Mouse (Mus musculus): ENCODE results near the gene Ints12. TPM values are rescaled to one million over a fixed set of nuclear protein-coding genes. Genes with fewer than 3 reads are reported as not detected.
A peak's percentile ranks its signal among the peaks of the same experiment; 100 is the strongest.

Ints12 gene
- polyA plus RNA-seq, 1 experiment: 8.0 TPM

DNA sequence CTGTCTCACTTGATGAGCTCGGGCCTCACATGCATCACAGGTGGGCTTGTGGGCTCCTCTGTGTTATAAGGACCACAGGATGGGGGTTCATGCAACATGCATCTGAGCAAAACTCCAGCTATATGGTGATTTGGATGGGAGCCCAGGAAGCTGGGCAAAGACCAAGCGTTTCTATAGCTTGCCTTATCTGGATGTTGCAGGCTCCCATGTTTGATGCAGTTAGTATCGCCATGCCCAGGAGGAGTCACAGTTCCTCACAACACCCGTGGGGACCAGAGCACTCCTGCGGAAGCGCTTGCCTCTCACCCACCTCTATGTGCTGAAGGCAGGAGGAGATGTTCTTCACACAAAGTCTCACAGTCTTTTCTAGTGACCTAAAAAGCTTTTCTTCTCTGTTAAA, 50.2 kb downstream of the Ints12 start:
- no peak for DNase-seq (ENCODE audit: extremely low spot score in 1 of 2, low spot score in 1 of 2)

DNA sequence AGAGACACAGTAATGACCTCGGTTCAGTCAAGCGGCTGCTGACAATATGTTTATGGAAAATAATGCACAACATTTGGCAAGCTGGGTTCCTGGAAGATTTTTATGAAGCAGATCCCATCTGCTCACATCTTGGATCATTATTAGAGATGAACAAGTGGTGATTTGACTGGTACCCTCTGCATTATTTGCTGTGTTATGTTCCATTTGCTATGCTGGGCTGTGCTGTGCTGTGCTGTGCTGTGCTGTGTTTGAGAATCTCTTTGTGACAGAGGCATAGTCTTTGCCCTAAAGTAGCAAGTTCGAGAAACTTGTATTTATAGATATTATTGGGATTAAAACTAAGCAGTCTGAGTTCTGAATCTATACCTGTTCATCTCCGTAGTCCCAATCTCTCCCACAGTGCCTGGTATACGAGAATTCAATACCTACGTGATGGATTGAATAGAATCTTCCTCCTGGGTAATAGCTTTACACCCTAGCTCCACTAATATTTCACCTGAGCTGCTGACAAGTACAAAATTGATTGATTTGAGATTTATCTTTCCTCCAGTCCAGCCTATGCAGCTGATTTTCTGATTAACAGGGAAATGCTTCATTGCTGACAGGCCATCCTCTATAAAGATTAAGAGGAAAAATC, 53.0 kb downstream of the Ints12 start:
- DNase-seq (ENCODE audit: extremely low spot score in 1 of 2, low spot score in 1 of 2): no peak

DNA sequence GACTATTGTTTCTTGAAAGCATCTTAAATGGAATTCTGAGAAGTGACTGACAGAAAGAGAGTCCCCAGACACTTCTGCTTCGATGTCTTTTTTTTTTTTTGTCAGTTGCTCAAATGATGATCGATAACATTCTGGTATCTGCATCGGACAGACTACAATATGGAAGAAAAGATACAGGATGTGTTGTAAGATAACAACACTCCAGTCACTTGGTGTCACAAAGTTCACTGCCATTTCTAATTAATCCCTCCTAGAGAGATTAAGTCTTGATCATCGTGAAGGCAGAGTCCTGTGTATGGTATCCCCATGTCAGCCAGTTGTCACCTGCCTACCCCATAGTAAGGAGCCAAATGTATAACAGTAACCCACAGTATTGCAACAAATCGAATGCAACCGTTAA, 60.0 kb downstream of the Ints12 start:
- no peak for DNase-seq (ENCODE audit: extremely low spot score in 1 of 2, low spot score in 1 of 2)

DNA sequence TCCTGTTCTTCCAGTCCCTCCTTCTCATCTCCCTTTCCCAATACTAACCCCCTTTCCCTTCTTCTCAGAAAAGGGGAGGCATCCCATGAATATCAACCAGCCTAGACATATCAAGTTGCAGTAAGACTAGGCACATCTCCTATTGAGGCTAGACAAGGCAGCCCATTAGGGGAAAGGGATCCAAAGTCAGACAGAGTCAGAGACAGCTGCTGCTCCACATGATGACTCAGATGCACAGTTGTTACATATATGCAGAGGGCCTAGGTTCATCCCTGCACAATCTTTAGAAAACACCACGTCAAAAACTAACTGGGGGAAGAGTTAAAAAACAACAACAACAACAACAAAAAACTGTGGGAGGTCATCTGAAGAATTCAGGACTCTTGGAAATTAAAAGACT, 61.2 kb downstream of the Ints12 start:
- DNase-seq (ENCODE audit: extremely low spot score in 1 of 2, low spot score in 1 of 2): no peak

DNA sequence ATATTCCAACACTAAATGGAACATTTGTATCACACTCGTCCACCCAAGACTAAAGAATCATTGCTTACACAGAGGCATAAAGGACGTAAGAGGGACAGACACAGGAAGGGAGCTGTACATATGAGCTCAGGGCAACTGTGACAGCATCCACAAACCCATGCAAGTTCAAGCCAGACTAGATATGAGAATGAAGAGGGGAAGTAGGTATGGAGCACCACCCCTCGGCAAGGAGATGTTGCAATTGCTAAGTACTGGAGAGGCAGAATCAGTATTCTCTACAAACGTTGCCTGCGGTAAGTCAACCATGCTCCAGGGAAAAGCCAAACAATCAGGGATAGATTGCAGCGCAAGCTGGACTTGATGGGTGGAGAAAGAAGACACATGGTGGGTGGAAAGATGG, 62.0 kb downstream of the Ints12 start:
- no peak for DNase-seq (ENCODE audit: extremely low spot score in 1 of 2, low spot score in 1 of 2)

DNA sequence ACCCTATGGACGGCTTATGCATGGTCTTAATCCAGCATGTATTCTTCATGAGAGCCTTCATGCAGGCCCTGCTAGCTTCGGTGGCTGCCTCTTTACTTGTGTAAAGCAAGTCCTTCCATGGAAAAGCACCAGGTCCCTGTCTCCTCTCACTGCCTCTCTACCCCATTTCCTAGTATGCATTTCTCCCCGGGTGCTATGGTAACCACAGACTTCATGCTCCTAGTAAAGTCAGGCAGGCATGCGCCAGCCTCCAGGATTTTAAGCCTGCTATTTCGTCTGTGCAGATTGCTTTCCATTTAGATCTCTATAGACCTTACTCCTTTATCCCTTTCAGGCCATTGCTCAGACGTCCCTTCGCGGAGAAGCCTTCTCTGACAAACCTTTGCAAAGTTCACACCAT, 63.0 kb downstream of the Ints12 start:
- DNase-seq (ENCODE audit: extremely low spot score in 1 of 2, low spot score in 1 of 2): peak; percentile 16 to 58

DNA sequence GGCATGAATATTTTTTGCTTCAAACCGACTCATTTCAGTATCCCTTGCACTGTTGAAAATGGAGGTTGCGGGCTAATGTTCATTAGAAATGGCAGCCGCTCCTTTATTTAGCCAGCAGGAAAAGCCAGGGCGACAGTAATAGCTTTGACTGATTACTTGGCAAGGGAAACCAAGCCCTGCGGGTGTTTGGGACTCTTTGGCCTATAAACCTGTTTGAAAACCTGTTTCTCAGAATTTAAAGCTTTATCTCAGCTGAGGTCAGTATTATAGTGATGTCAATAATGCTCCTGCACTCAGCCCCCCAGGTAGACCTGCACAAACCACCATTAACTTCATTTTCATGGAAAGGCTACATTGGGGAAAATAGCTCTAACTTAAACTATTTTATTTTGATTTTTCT, 66.6 kb downstream of the Ints12 start:
- no peak for DNase-seq (ENCODE audit: extremely low spot score in 1 of 2, low spot score in 1 of 2)

Other genes starting within 250 kb of the Ints12 start
- gene Npnt, start 141.5 kb upstream of the Ints12 start, polyA plus RNA-seq (2012; rRNA removed): 11.7 and 12.4 TPM in 2 replicates
- gene Gstcd, start 193 bp downstream of the Ints12 start, polyA plus RNA-seq (2012; rRNA removed): 3.7 and 4.2 TPM in 2 replicates
- 0.13 TPM in 1 of 2 replicates, not detected in the other for gene Arhgef38, start 143.1 kb downstream of the Ints12 start, polyA plus RNA-seq (2012; rRNA removed)
- gene Ppa2, start 218.3 kb downstream of the Ints12 start, polyA plus RNA-seq (2012; rRNA removed): 63.3 and 65.8 TPM in 2 replicates

Data from frontal cortex, adult 2 months (tissue).